Mouse (Mus musculus) kidney, adult 2 months (tissue): ENCODE measurements around the gene Gad1. TPM values are rescaled to one million over a fixed set of nuclear protein-coding genes. Genes with fewer than 3 reads are reported as not detected.
"Not testable (repeated sequence)": the region's sequence is repeated elsewhere in the genome, so short reads cannot be mapped to it uniquely, and the experiment has no call there.

ENCODE experiments used
- DNase-seq: peaks from one replicate; pipeline ENCODE4 v3.0.0; 2021
- H3K27ac ChIP-seq: fragments of 200-500 bp; 2 replicates; pipeline ENCODE4 v1.5.1; 2012; ENCODE audit warnings: low read depth, low read length, control low read depth, inconsistent platforms; ENCODE audit not compliant: insufficient read depth
- H3K27me3 ChIP-seq: fragments of 200-500 bp; replicated peaks from 2 replicates; pipeline ENCODE4 v1.6.1; 2012; ENCODE audit warnings: mild to moderate bottlenecking, moderate library complexity, low read length, inconsistent platforms; ENCODE audit not compliant: control insufficient read depth, insufficient read depth
- H3K36me3 ChIP-seq: fragments of 200-500 bp; 2 replicates; pipeline ENCODE4 v1.6.1; 2012; ENCODE audit warnings: mild to moderate bottlenecking, moderate library complexity, low read length, inconsistent platforms; ENCODE audit not compliant: control insufficient read depth, insufficient read depth
- H3K4me1 ChIP-seq: fragments of 200-500 bp; 2 replicates; pipeline ENCODE4 v1.6.1; 2011; ENCODE audit warnings: low read length; ENCODE audit not compliant: control insufficient read depth, insufficient read depth
- H3K4me3 ChIP-seq: fragments of 200-500 bp; 2 replicates; pipeline ENCODE4 v1.5.1; 2011; ENCODE audit warnings: mild to moderate bottlenecking, low read depth, low read length, control low read depth; ENCODE audit not compliant: insufficient read depth
- CTCF ChIP-seq: fragments of 200-500 bp; conservative IDR thresholded peaks from 2 replicates; pipeline ENCODE4 v1.5.1; 2011; ENCODE audit warnings: low read depth, mild to moderate bottlenecking, control low read depth, low read length, moderate library complexity, mixed read lengths; ENCODE audit not compliant: insufficient read depth, insufficient read length
- POLR2A ChIP-seq: fragments of 200-500 bp; IDR thresholded peaks from one replicate; pipeline ENCODE4 v1.6.1; 2011; ENCODE audit warnings: low read depth, low read length, control low read depth
- WGBS: fragments of 180-500 bp; shearing (Covaris S2); methylation state at CpG from one replicate; pipeline ENCODE4 v1.1.7; 2018; 5-methylcytosine and 5-hydroxymethylcytosine counted together
- polyA plus RNA-seq: library from polyadenylated mRNA; depleted of rRNA; stranded (reverse); fragments of >200 nt; gene quantifications from 2 replicates; pipeline ENCODE4 v1.2.3, GENCODE M21; 2012

The Gad1 gene
- polyA plus RNA-seq, 1 experiment, result 0.31 TPM

- not testable (repeated sequence) for H3K36me3 ChIP-seq, H3K27ac ChIP-seq, H3K4me1 ChIP-seq, H3K4me3 ChIP-seq, H3K27me3 ChIP-seq
- DNase-seq, result peak; percentile 61
- WGBS, result 42% methylated on average over 7 of the region's 7 CpGs
- peak; percentile 67 for TF ChIP-seq CTCF
Measured at GRCm38 (mm10) chr2:70538283-70538682, 14.6 kb upstream of the Gad1 start.

DNA sequence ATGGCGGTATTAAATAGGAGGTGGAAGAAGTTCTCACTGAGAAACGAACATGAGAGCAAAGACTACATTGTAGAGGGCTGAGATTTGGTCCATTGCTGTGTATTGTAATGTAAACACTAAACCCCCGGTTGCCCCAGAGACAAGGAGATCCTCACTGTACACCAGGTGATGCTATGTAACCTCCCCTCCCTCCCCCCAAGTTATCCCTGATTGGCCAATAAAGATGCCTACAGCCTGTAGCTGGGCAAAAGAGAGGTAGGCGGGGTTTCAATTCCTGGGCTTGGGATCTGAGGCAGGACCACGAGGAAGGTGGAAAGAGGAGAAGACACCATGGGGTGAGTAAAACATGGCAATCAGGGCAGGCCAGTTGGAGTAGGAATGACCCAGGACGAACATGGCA lies 2.2 kb upstream of the Gad1 start:
- WGBS, result 66% methylated on average over 6 of the region's 6 CpGs
- H3K27ac ChIP-seq, result no peak overlapping the region
- no peak overlapping the region for H3K4me3 ChIP-seq
- TF ChIP-seq POLR2A (no peak), CTCF (no peak)
- H3K4me1 ChIP-seq, result no peaks in the 10 kb centered on the region
- no peak for DNase-seq
- H3K27me3 ChIP-seq, result no peaks in the 10 kb centered on the region
- no peaks in the 10 kb centered on the region for H3K36me3 ChIP-seq

DNA sequence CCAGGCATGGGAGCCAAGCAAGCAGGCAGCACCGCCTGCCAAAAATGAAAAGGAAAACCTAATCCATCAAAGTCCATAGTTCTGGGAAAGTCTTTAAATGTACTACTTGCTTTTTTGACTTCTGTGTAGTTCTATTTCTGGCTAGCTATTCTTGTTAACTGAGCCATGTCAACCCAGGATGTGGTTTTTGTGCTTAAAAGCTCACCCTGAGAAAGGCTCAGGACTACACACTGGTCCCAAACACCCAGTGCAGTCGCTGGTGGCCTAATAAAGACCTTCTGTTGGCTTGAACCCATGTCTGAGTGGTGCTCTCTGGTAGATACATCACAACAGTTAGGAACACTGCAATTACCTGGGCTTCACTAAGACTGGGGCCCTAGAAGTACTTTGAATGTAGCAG lies 1.4 kb upstream of the Gad1 start:
- no peak for DNase-seq
- H3K27ac ChIP-seq, result no peak overlapping the region
- TF ChIP-seq POLR2A (no peak), CTCF (no peak)
- H3K36me3 ChIP-seq, result no peaks in the 10 kb centered on the region
- 68% methylated on average over 2 of the region's 2 CpGs for WGBS
- H3K27me3 ChIP-seq, result no peaks in the 10 kb centered on the region
- H3K4me1 ChIP-seq, result no peaks in the 10 kb centered on the region
- H3K4me3 ChIP-seq, result no peak overlapping the region

GRCm38 (mm10) chr2:70552067-70552598 lies 739 bp upstream of the Gad1 start:
- Histone ChIP-seq H3K4me1 (no peaks in the 10 kb centered on the region), H3K36me3 (no peaks in the 10 kb centered on the region), H3K27me3 (no peaks in the 10 kb centered on the region), H3K4me3 (no peak overlapping the region), H3K27ac (no peak overlapping the region)
- TF ChIP-seq CTCF (no peak), POLR2A (no peak)
- no peak for DNase-seq
- WGBS, result 77% methylated on average over 15 of the region's 15 CpGs

DNA sequence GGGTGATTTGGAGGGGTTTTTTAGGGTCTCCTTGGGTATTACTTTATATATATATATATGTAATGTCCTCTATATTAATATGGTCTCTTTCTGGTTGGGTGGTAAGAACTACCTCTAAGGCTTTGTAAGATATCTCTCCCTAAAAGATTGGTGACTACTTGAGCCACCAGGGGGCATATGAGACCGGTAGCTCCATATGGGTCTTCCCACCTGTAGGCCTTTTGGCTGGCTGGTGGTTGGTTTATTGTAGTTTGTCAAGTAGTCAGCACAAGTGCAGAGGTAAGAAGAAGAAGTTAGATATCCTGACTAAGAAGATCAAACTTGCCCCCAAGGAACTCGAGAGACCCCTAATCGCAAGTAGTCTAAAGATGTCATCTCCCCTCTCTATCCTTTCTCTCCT lies 954 bp downstream of the Gad1 start:
- 83% methylated on average over 3 of the region's 3 CpGs for WGBS
- no peak for DNase-seq
- H3K27me3 ChIP-seq, result no peaks in the 10 kb centered on the region

DNA sequence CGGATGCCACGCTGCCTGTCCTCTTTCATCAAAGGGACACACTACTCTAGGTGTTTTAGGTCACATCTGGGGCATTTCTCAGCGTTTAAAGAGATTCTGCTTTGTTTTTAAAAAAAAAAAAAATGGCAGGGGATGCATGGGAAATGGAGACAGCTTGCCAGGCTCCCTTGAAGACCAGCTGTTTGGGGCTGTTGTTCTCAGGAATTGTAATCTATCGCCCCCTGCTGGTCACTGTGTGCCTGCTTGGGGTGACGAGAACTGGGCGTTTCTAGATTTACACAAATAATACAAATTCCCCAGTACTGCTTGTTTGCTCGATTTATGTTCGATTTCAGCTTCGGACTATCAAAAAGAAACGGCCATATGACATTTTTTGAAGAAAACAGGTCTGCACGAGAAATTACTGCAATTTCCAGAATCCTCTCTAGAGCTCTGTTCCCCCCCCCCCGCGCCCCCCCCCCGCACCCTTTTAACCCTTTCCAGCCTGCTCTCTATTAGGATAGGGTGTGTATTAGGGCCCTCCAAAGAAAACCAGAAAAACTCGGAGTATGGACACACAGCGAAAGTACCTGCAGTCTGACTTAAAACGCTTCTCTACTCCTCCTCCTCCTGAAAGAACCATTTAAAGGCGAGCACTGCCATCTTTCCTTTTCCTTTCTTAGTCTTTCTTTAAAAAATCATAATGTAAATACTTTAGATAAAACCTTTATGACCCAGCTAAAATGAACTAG lies 5.4 kb downstream of the Gad1 start:
- H3K4me1 ChIP-seq, result no peaks in the 10 kb centered on the region
- no peak overlapping the region for H3K27ac ChIP-seq
- peak; percentile 83 for DNase-seq
- no peak overlapping the region for H3K4me3 ChIP-seq
- TF ChIP-seq CTCF (peak; percentile 85), POLR2A (no peak)
- 5% methylated on average over 17 of the region's 18 CpGs for WGBS
- H3K27me3 ChIP-seq, result peaks cover 5% of the 10 kb centered on the region; the same call in 1 of the 2 replicates
- H3K36me3 ChIP-seq, result no peaks in the 10 kb centered on the region

More for the DNA sequence above, 954 bp downstream of the Gad1 start:
- no peak overlapping the region for H3K27ac ChIP-seq
- TF ChIP-seq CTCF, result no peak
- TF ChIP-seq POLR2A, result no peak
- H3K4me3 ChIP-seq, result no peak overlapping the region
- no peaks in the 10 kb centered on the region for H3K36me3 ChIP-seq
- no peaks in the 10 kb centered on the region for H3K4me1 ChIP-seq

GRCm38 (mm10) chr2:70558843-70559451 lies 6.1 kb downstream of the Gad1 start:
- no peak for DNase-seq
- no peaks in the 10 kb centered on the region for H3K4me1 ChIP-seq
- H3K36me3 ChIP-seq, result no peaks in the 10 kb centered on the region
- WGBS, result 9% methylated on average over 24 of the region's 24 CpGs
- TF ChIP-seq POLR2A (no peak), CTCF (no peak)
- H3K27me3 ChIP-seq, result peaks cover 5% of the 10 kb centered on the region; the same call in 1 of the 2 replicates
- no peak overlapping the region for H3K27ac ChIP-seq
- no peak overlapping the region for H3K4me3 ChIP-seq
